Mouse (Mus musculus) lung, postnatal 0 days (tissue): ENCODE results near the gene Lin28a.

Experiments
- CTCF ChIP-seq: IDR thresholded peaks from 2 replicates; pipeline ENCODE4 v1.5.1; 2016; ENCODE audit warnings: antibody characterized with exemption, mild to moderate bottlenecking
- EP300 ChIP-seq: IDR thresholded peaks from 2 replicates; pipeline ENCODE4 v1.6.1; 2016; ENCODE audit warnings: antibody characterized with exemption, mild to moderate bottlenecking, control low read depth

GRCm38 (mm10) chr4:133966271-133966940, 52.2 kb downstream of the Lin28a start:
- TF ChIP-seq CTCF (no peak), EP300 (no peak)
